Mouse (Mus musculus): ENCODE measurements around the gene Sqstm1.

The Sqstm1 gene

GRCm38 (mm10) chr11:50211322-50212059, 864 bp upstream of the Sqstm1 start:
- DNase-seq (ENCODE audit: low read depth in 1 of 2, low spot score in 2 of 2): no peak

GRCm38 (mm10) chr11:50210101-50210504, 524 bp downstream of the Sqstm1 start:
- peak; percentile 73 to 79 for DNase-seq (ENCODE audit: low read depth in 1 of 2, low spot score in 2 of 2)

GRCm38 (mm10) chr11:50208039-50208438, 2.6 kb downstream of the Sqstm1 start:
- DNase-seq (ENCODE audit: low read depth in 1 of 2, low spot score in 2 of 2): no peak

- DNase-seq (ENCODE audit: low read depth in 1 of 2, low spot score in 2 of 2): no peak
Observed at GRCm38 (mm10) chr11:50207344-50207743, 3.3 kb downstream of the Sqstm1 start.

- DNase-seq (ENCODE audit: low read depth in 1 of 2, low spot score in 2 of 2): no peak
Observed at GRCm38 (mm10) chr11:50206037-50206436, 4.6 kb downstream of the Sqstm1 start.

GRCm38 (mm10) chr11:50205434-50205833, 5.2 kb downstream of the Sqstm1 start:
- DNase-seq (ENCODE audit: low read depth in 1 of 2, low spot score in 2 of 2): no peak

- DNase-seq (ENCODE audit: low read depth in 1 of 2, low spot score in 2 of 2): no peak
Observed at GRCm38 (mm10) chr11:50203302-50203827, 7.3 kb downstream of the Sqstm1 start.

GRCm38 (mm10) chr11:50201590-50201989, 9.0 kb downstream of the Sqstm1 start:
- no peak for DNase-seq (ENCODE audit: low read depth in 1 of 2, low spot score in 2 of 2)

- no peak for DNase-seq (ENCODE audit: low read depth in 1 of 2, low spot score in 2 of 2)
Observed at GRCm38 (mm10) chr11:50200613-50201012, 10.0 kb downstream of the Sqstm1 start.

GRCm38 (mm10) chr11:50198916-50199315, 11.7 kb downstream of the Sqstm1 start:
- no peak for DNase-seq (ENCODE audit: low read depth in 1 of 2, low spot score in 2 of 2)

- no peak for DNase-seq (ENCODE audit: low read depth in 1 of 2, low spot score in 2 of 2)
Observed at GRCm38 (mm10) chr11:50198219-50198846, 12.3 kb downstream of the Sqstm1 start.

- DNase-seq (ENCODE audit: low read depth in 1 of 2, low spot score in 2 of 2): no peak
Observed at GRCm38 (mm10) chr11:50197500-50197899, 13.1 kb downstream of the Sqstm1 start.

- DNase-seq (ENCODE audit: low read depth in 1 of 2, low spot score in 2 of 2): no peak
Observed at GRCm38 (mm10) chr11:50194793-50195192, 15.8 kb downstream of the Sqstm1 start.

- DNase-seq (ENCODE audit: low read depth in 1 of 2, low spot score in 2 of 2): no peak
Observed at GRCm38 (mm10) chr11:50194070-50194469, 16.6 kb downstream of the Sqstm1 start.

GRCm38 (mm10) chr11:50192278-50192677, 18.3 kb downstream of the Sqstm1 start:
- DNase-seq (ENCODE audit: low read depth in 1 of 2, low spot score in 2 of 2): no peak

- no peak for DNase-seq (ENCODE audit: low read depth in 1 of 2, low spot score in 2 of 2)
Observed at GRCm38 (mm10) chr11:50190362-50190761, 20.3 kb downstream of the Sqstm1 start.

- no peak for DNase-seq (ENCODE audit: low read depth in 1 of 2, low spot score in 2 of 2)
Observed at GRCm38 (mm10) chr11:50188682-50189081, 21.9 kb downstream of the Sqstm1 start.

- no peak for DNase-seq (ENCODE audit: low read depth in 1 of 2, low spot score in 2 of 2)
Observed at GRCm38 (mm10) chr11:50184788-50185187, 25.8 kb downstream of the Sqstm1 start.

- DNase-seq (ENCODE audit: low read depth in 1 of 2, low spot score in 2 of 2): no peak
Observed at GRCm38 (mm10) chr11:50182702-50183101, 27.9 kb downstream of the Sqstm1 start.

- DNase-seq (ENCODE audit: low read depth in 1 of 2, low spot score in 2 of 2): no peak
Observed at GRCm38 (mm10) chr11:50180478-50181231, 30.0 kb downstream of the Sqstm1 start.

- no peak for DNase-seq (ENCODE audit: low read depth in 1 of 2, low spot score in 2 of 2)
Observed at GRCm38 (mm10) chr11:50178532-50179488, 31.8 kb downstream of the Sqstm1 start.

All from monocyte, adult 2 months (primary cell).